Mouse (Mus musculus) cerebellum, postnatal 14 days (tissue): ENCODE measurements around the gene Dtx3.
"Not testable (repeated sequence)": the region's sequence is repeated elsewhere in the genome, so short reads cannot be mapped to it uniquely, and the experiment has no call there.

ENCODE experiments used
- DNase-seq, 2 experiments: peaks; one replicate each; pipeline ENCODE4 v3.0.0; 2021; ENCODE audit warnings: mixed read lengths in 2 of 2

The Dtx3 gene

DNA sequence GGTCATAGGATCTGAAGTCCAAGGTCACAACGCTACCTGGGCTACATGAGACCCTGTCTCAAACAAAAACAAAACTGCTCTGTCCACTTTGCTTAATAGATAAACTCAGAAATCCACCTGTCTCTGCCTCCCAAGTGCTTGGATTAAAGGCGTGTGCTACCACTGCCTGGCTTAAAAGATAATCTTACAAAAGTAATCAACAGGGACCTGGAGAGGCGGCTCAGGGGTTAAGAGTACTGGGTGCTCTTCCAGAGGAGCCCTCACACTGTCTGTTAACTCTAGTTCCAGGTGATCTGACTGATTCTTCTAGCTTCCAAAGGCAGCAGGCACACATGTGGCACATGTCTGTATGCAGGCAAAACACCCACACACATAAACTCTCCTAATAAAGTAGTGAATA, 7.6 kb upstream of the Dtx3 start:
- DNase-seq = no peak

DNA sequence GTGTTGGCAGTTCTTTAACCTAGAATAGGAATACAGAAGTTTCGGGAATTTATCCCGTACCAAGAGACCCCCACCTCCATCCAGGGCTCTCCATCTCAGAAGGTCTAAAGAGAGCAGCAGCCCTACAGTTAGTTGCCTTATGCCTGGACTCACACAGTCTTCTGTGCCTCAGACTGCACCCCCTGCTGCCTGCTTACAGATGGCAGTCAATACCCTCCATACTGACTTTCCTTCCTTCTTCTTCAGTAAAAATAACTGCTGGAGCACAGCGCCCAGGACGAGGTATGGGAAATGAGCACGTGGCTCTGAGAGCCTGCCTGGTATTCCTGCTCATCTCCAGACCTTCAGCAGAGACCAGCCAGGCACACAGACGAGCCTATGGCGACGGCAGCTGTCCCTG, 4.8 kb upstream of the Dtx3 start:
- no peak for DNase-seq

DNA sequence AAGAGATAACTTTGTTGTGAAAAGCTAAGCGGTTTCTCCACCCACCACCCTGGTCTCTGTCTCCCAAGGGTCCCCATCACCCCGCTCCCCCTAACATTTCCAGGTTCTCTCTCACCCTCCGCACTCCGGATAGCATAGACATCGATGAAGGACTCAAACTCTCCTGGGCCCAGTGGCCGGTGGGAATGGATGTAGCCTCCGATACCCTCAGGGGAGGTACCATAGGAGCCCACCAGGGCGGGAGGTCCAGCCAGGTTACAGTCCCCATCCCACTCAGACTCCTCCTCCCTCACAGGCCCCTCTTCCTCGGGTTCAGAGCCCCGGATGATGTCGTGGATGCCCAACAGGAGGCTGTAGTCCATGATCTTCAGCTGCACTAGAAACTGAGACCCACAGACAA, 3.9 kb upstream of the Dtx3 start:
- DNase-seq = no peak

DNA sequence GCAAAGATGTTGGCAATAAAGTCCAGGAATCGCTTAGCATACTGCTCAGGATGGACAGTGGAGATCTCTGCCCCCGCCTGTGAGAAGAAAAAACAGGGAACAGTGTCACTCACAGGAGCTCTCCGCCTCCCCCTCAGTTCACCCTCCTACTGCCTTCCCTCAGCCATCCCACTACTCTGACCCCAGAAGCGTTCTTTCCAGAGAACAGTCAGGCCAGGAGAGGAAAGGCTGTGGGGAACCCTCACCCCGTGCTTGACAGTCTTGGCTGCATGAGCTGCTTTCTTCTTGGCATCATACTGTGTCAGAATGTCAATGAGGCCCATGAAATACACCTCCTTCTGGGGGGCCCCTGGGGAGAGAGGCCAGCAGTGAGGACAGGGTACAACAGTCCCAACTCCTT, 3.5 kb upstream of the Dtx3 start:
- no peak for DNase-seq

DNA sequence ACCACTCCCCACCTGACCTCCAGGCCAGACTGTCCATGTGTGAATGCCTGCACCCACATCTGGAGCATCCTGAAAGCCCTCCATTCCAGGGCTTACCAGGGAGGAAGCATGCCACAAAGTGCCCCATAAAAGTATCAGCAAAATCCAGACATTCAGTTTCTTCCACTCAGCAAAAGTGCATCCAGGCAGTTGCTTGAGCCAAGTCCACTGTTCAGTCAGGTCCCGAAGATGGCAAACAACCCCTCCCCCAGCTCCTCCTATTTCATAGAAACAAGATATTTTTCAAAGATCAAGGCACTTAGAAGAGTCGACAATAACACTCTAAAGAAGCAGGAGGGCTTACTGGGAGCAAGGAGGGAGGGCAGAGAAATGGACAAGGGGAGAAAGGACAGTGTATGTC, 3.0 kb upstream of the Dtx3 start:
- no peak for DNase-seq

DNA sequence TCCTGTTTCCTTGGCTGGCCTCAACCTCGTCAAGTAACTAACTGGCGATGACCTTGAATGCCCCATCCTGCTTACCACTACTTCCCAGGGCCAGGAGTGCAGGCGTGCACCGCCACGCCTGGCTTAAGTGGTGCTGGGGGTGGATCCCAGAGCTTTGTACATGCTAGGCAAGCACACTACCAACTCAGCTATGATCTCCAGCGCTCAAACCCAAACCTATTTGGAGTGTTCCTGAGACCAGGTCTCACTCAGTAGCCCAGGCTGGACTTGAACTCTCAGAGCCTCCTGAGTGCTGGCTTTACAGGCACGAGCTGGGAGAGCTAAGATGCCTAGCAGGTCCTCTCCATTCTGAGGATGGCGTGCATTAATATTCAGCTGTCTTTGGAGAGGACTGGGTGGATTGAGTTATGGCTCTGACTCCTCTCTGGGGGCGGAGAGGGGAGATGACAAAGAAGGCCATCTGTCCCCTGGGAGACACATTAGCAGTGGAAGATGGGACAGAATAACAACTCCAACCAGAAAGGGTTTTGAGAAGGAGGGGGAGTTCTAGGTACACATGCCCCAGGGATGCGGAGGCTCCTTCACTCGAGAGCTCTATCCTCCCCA, 2.1 kb upstream of the Dtx3 start:
- no peak for DNase-seq

DNA sequence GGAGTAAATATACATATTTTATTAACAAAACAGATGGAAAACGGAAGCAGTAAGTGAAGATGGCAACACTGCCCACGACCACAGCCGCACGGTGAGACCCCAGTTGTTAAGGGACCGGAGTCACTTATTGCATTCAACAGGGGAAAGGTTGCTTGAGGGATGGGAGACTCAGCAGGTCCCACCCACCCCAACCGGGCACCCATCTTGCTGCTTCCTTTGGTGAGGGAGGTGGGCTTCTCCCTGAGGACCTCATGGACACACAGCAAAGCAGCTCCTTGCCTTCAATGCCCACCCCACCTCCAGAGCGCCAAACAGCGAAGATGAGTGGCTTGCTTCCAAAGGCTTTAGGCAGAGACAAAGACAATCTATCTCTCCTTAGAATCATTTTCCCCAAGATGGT, 1.6 kb upstream of the Dtx3 start:
- no peak for DNase-seq

DNA sequence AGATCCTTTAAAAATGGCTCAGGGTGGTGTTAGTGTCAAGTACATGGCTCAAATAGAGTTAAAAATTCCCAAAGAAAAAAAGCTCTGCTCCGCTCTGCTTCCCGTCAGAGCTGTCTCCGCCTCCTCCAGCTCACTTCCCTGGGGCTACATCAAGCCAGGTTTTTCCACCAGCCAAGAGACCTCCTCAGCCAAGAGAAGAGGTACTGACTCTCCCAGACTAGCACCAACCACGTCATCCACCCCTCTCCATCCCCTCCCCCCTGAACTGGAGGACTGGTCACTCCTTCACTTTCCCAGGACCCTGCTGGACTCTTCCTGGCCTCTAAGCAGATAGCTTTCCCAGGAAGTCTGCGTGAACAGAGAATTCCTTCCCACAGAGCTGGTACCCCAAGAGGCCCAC, 864 bp upstream of the Dtx3 start:
- peak; percentile 70 to 76 for DNase-seq

DNA sequence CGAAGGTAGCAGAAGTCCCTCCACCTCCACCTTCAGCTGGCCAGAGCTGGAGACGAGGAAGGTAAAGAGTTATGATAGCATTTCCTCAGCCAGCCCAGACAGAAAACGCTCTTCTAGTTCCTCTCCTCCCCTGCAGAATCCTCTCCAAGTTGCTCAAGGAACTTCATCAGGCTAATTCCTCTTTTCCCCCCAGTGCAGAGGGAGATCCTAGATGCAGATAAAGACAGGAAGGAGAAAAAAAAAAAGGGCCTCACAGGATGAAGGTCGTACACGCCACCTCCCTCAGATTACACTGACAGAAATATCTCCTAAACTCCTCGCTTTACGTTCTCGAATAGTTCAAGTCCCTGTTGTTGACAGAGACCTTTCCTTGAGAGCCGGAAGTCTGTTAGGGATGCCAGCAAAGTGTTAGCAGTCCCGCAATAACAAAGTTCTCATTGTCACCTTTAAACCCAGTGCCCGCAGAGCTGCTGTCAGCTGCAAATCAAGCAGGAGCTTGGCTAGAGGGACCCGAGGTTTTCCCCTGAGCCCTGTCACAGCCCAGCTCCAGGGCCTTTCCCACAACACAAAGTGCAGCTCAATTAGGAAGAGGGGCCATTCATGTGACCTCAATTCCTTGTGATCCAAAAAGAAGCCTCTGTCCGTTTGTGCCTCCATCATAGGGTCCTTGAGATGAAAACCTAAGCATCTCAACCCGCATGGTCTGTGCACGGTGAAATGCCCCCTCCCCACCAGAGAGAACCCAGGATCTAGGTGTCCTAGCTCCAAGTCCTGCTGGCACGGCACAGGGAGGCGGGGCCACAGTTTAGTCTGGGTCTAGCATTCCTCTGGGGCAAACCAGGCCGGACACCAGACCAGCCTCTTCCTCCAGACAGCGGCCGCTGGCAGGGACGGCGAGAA, 850 bp downstream of the Dtx3 start:
- peak; percentile 71 to 77 for DNase-seq

DNA sequence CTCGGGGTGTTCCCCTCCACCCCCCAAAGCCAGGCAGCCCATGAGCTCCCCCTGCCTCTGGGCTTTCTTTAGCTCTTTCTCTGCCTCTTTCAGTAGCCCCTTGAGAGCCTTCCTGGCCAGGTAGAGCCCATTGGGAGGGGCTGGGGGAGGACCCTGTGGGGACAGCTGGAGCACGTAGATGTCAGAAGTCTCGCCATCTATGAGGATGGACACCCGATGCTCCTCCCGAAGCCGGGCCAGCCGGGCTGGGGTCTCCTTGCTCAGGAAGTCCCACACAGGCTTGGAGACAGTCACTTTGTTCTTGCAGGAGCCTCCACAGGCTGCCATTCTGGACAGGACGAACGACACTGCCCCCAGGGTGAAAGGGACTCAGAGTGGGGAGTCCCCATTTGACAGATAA, 2.5 kb downstream of the Dtx3 start:
- no peak for DNase-seq

DNA sequence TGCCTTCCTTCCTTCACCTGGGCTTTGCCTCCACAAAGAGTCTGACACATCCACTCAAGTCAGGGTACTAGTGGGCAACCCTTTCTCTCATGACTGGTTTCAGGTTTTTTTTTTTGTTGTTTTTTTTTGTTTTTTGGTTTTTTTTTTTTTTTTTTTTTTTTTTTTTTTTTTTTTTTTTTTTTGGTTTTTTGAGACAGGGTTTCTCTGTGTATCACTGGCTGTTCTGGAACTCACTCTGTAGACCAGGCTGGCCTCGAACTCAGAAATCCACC, 3.5 kb downstream of the Dtx3 start:
- DNase-seq = not testable (repeated sequence)

DNA sequence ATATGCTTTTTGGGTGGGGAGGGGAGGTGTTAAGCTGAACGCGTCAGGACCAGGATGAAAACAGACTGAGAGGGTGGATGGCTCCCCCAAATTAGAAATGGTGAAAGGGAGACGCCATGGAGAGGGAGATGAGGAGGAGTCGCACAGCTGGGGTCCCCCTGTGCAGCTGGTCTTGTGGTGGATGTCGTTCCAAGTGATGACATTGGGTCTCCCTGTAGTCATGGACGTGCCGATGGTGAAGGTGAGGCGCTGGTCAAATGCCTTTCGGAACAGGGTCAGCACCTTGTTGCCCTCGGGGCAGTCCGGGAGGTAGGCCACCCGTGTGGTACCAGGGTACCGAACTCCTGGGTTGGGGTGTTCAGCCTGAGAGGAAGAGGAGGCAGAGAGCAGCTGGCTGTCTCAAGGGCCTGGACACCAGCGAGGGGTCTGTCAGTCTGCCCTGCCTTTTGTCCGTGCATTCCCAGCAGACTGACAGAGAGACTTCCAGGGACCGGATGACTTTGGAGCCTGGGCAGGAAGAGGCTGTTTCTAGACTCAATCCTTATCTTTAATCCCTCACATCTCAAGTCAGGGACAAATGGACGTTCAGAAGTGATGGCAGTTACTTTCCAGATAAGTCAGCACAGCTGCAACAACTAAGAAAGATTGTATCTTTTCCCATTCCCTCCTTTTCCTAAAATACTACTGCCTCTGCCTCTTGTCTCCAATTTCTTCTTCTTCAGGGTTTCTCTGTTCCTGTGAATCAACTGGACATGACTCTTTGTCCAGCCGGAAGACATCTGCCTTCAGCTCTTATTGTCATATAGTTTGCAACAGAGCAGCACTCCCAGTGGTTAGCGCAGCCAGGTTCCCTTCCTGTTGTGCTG, 4.1 kb downstream of the Dtx3 start:
- DNase-seq = no peak

DNA sequence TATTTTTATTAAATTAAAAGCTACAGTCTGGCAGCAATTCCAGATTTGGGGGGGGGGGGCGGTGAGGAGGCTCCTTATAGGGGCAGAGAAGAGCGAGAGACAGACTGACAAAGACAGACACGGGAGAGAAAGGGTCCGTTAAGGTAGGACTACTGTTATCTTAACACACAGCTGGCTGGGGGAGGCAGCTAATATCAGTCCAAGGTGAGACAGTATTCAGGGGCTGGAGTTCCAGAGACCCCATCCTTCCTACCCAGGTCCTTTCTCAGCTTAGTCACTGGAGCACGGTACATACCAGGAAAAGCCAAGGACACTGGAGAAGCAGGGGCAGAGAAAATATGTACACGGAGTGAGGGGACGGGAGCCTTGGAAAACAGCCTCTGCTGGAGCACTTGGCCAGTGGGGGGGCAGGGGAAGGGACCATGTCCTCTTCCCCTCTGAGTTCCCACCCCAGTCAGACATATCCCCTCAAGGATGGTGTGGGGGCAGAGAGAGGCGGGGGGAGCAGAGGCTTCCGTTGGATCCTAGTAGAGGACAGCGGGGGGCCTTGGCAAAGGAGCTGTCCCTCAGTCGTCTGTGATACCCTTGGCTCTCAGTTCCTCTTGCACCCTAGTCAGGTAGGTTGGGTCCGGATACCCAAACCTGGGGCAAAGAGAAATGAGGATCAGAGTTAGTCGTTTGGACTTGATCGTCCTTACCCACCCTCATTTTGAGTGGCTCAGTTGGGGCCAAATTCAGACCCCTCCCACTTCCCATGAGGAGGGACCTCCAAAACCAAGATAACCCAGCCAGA, 4.9 kb downstream of the Dtx3 start:
- peak in 1 of 2 experiments; percentile 56 for DNase-seq

DNA sequence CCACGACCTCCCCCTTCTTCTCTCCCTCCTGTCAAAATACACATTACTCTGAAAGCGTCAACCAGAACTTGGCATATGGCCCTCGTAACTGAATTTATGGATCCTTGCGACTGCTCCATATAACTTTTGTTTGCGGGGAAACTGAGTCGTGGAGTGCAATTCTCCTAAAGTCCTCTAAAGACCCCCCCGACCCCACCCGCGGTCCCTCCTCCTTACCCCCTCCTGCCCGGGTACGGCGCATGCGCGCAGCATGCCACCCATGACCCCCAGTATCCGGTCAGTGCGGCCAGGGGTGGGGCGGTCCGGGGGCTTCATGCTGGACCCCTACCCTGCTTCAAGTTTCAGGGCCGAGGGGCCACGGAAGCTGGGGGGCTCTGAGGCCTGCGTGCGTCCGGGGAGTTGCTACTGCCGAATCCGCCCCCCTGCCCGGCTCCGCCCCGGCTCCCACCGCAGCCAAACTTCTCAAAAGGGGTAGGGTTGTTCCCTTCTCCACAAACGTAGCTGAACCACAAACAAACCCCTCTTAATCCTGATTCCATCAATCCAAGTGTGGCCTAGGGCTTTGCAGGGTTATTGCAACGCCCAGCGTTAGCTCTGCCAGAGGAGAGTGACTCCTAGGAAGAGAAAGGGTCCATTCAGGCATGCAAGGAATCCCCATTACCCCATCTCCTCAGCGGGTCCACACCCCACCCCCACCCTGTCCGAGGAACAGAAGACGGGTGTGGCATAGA, 5.7 kb downstream of the Dtx3 start, which contains the start of gene Arhgef25:
Gene Arhgef25, minus strand, starts transcription at position 433 of the 731 bp plus-strand sequence.
- DNase-seq = peak; percentile 54 to 58

DNA sequence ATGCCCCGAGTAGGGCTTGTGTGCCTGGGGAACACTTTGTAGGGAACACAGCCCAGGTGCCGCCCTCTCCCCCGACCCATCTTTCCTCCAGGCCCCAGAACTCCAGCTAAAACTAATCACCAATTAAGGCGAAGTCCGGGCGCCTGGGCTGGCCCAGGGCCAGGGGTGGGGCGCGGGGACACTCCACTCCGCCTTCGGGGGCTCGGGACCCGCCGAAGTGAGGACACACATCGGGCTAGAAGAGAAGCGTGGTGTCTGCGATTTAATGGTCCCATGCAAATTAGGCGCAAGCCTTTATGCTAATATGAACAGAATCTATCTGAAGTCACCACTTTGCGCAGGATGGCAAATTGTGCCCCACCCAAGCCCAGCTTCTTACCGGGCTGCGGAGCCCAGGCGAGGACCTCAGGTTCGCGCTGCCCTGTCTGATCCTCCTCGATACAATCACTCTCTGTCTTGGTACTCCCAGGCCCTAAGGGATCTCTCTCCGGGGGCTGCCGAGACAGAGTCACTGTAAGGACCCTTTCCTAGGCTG, 6.3 kb downstream of the Dtx3 start:
- peak; percentile 64 to 66 for DNase-seq

DNA sequence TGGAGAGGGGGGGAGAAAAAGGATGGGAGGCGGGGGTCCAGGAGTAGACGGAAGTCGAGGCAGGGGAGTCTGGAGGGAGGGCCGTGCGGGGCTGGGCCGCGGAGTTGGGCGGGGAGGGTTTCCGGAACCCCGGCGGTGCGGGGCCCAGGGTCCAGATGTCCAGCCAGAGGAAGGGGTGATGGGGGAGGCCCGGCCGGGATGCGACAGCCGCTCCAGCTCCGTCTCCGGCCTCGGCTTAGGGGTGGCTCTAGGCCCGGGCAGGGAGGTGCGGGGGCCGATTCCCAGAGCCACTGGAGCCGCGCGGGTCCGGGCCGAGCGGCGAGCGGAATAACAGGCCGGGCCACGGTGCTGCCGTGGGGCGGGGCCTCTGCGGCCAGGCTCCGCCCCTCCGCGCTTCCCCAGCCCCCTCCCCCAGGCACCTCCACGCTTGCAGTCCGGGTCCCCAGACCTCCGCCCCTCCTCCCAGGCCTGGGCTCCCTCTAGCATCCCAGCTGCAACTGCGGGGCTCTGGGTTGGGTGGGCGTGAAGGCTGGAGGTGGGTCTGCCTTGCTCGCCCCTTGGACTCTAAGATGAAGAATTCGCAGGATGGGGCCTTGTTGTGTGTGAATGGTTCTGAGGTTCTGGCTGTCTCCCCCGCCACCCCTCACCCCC, 6.9 kb downstream of the Dtx3 start:
- DNase-seq = peak; percentile 80 to 86

DNA sequence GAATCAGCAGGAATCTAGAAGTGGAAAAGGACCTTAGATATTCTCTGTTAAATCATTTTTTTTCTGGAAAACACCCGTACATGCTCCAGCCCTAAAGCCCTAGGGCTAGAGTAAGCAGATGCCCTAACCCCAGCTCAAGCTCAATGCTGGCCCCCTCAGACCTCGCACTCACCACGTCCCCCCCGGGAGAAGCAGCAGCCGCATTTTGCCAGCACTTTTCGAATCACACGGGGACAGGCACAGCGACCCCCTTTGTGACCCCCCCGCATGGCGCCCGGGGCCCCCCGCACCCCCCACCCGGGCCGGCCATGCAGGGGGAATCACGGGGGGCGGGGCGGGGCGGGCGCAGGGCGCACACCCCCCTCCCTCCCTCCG, 7.5 kb downstream of the Dtx3 start:
- DNase-seq = peak in 1 of 2 experiments; percentile 51

DNA sequence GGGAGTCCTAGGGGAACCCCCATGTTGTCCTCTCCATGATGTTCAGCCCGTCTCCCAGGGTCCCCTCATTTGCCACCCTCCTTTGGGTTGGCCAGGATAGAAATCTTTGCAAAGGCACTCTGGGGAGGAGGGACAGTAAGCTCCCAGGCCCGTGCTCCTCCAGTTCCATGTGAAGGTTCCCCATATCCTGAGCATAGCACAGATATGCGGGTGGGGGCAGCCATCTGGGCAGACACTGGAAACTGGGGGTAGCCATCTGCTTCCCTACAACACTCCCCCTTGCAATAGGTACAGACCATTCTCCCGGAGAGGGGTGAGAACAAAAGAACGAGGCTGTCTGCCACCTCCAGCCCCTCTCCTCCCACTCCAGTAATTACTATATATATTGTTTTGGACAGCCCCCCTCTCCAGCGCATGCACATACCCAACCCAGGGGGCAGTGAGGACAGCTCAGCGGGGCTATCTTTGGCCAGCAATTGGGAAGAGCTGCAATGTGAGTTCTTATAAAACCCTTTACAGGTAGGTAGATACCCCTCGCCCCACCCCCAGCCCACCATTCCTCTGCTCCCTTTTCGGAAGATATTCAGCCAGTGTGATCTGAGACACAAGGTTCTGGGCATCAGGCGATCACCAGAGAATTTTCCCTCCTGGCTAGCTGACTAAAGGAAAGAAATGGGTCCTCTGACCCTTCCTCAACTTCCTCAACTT, 8.0 kb downstream of the Dtx3 start:
- DNase-seq = peak; percentile 53 to 56

DNA sequence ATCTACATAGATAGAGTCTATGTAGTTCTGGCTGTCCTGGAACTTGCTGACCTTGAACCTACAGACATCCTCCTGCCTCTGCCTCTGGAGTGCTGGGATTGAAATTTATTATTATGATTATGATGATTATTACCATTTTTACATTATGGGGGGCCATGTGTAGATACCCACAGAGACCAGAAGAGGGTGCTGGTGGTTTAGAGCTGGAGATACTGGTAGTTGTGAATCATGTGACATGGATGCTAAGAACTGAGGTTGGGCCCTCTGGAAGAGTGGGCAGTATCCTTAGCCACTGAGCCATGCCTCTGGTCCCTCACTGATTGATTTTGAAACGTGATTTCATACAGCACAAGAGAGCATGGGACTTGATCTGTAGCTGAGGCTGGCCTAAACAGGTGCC, 9.1 kb downstream of the Dtx3 start:
- no peak for DNase-seq

DNA sequence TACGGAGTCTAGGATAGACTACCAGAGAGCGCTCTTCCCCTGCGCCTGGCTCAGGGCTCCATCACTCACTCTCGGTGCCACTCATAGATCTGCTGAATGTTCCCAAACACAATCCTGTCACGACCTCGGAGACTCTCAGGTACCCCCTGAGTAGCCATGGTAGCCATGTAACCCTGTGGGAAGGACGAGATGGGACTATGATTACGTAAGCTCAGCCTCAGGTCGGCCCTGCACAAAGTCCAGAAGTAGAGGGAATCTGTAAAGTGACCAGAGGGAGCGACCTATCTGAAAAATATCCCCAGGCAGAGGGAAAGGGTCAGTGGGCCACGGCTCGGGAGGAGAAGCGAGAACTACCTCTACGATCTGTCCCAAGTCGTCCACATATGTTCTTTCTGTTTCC, 10.0 kb downstream of the Dtx3 start:
- no peak for DNase-seq

DNA sequence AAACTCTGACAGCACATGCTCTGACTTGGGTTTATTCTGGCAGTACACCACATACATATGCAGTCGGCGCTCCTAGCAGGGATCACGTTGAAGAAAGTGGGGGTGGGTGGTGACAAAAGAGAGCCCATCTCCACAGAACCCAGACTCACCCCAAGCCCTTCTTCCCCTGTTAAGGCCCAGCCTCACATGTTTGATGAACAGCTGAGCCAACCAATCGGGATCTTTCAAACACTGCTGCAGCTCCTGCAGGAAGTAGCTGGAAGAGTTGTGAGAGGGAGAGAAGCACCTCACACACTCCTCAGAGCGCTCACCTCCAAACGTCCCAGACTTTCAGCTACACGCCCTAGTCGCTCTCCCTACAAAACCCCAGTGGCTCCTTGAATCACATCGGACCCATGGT, 10.4 kb downstream of the Dtx3 start:
- no peak for DNase-seq
